Mouse (Mus musculus) hindbrain, embryonic 16.5 days (tissue): ENCODE results near the gene Oxct2a. TPM values are rescaled to one million over a fixed set of nuclear protein-coding genes. Genes with fewer than 3 reads are reported as not detected.
"Not testable (repeated sequence)": the region's sequence is repeated elsewhere in the genome, so short reads cannot be mapped to it uniquely, and the experiment has no call there.

ENCODE experiments used
- ATAC-seq: fragments of 200-750 bp; cut with Nextera tagmentation; 2 replicates; pipeline ENCODE4 v1.8.0; 2017; ENCODE audit warnings: moderate TSS enrichment, moderate library complexity
- H3K27ac ChIP-seq: fragments of 300-500 bp; sonication (generic); 2 replicates; pipeline ENCODE4 v1.5.1; 2014; ENCODE audit warnings: low read depth, mild to moderate bottlenecking, control low read depth, low read length, moderate library complexity
- H3K27me3 ChIP-seq: fragments of 300-500 bp; sonication (generic); replicated peaks from 2 replicates; pipeline ENCODE4 v1.6.1; 2014; ENCODE audit warnings: low read length; ENCODE audit not compliant: control insufficient read depth, insufficient read depth
- H3K36me3 ChIP-seq: fragments of 300-500 bp; sonication (generic); 2 replicates; pipeline ENCODE4 v1.6.1; 2014; ENCODE audit warnings: mild to moderate bottlenecking, low read length, moderate library complexity, mixed read lengths; ENCODE audit not compliant: control insufficient read depth, insufficient read depth
- H3K4me1 ChIP-seq: fragments of 300-500 bp; sonication (generic); 2 replicates; pipeline ENCODE4 v1.6.1; 2014; ENCODE audit warnings: low read depth, low read length; ENCODE audit not compliant: control insufficient read depth, insufficient read depth
- H3K4me2 ChIP-seq: fragments of 300-500 bp; sonication (generic); 2 replicates; pipeline ENCODE4 v1.6.1; 2014; ENCODE audit warnings: mild to moderate bottlenecking, low read length, control low read depth, moderate library complexity
- H3K4me3 ChIP-seq: fragments of 300-500 bp; sonication (generic); 2 replicates; pipeline ENCODE4 v1.5.1; 2014; ENCODE audit warnings: mild to moderate bottlenecking, low read length, control low read depth, moderate library complexity
- H3K9ac ChIP-seq: fragments of 300-500 bp; sonication (generic); 2 replicates; pipeline ENCODE4 v1.6.1; 2014; ENCODE audit warnings: low read depth, mild to moderate bottlenecking, control low read depth, low read length, moderate library complexity
- H3K9me3 ChIP-seq: fragments of 300-500 bp; sonication (generic); 2 replicates; pipeline ENCODE4 v1.6.1; 2014; ENCODE audit warnings: mild to moderate bottlenecking, low read length, moderate library complexity; ENCODE audit not compliant: control insufficient read depth
- WGBS: fragments of 180-500 bp; shearing (Covaris S2); extraction: QIAGEN DNeasy Blood & Tissue Kit; methylation state at CpG from one replicate; pipeline ENCODE4 v1.1.7; 2014; 5-methylcytosine and 5-hydroxymethylcytosine counted together
- polyA plus RNA-seq: library from polyadenylated mRNA; unstranded; fragments of >200 nt; fragmentation: Nextera tagmentation; extraction: Ambion mirVana; gene quantifications from 2 replicates; pipeline ENCODE4 v1.2.1, GENCODE M21; 2015

Oxct2a gene
- polyA plus RNA-seq, 1 experiment from 2014 or later = 0.14 TPM

GRCm38 (mm10) chr4:123340232-123340631 is 16.8 kb upstream of the Oxct2a start:
- no peak for ATAC-seq
- no peaks in the 10 kb centered on the region for H3K9me3 ChIP-seq
- peaks cover 13% of the 10 kb centered on the region for H3K4me1 ChIP-seq
- peaks cover 30% of the 10 kb centered on the region for H3K27me3 ChIP-seq
- H3K27ac ChIP-seq = no peak overlapping the region
- 70% methylated on average over 5 of the region's 5 CpGs for WGBS
- H3K9ac ChIP-seq = no peak overlapping the region
- no peak overlapping the region for H3K4me2 ChIP-seq
- no peaks in the 10 kb centered on the region for H3K36me3 ChIP-seq
- no peak overlapping the region for H3K4me3 ChIP-seq

GRCm38 (mm10) chr4:123337693-123338092 is 14.3 kb upstream of the Oxct2a start:
- H3K27me3 ChIP-seq = peaks cover 16% of the 10 kb centered on the region
- peaks cover 6% of the 10 kb centered on the region for H3K4me1 ChIP-seq
- H3K9me3 ChIP-seq = no peaks in the 10 kb centered on the region
- H3K36me3 ChIP-seq = no peaks in the 10 kb centered on the region
- no peak overlapping the region for H3K9ac ChIP-seq
- H3K4me2 ChIP-seq = no peak overlapping the region
- H3K27ac ChIP-seq = no peak overlapping the region
- ATAC-seq = no peak
- WGBS = 69% methylated on average over 4 of the region's 4 CpGs
- H3K4me3 ChIP-seq = no peak overlapping the region

- Histone ChIP-seq H3K9ac (no peak overlapping the region), H3K27ac (no peak overlapping the region), H3K9me3 (no peaks in the 10 kb centered on the region), H3K4me1 (no peaks in the 10 kb centered on the region), H3K27me3 (no peaks in the 10 kb centered on the region; the same call in none of the 2 replicates), H3K36me3 (no peaks in the 10 kb centered on the region), H3K4me2 (no peak overlapping the region), H3K4me3 (no peak overlapping the region)
- ATAC-seq = no peak
- 68% methylated on average over 14 of the region's 14 CpGs for WGBS
These were observed 12.6 kb upstream of the Oxct2a start for GRCm38 (mm10) chr4:123335796-123336585.

GRCm38 (mm10) chr4:123335244-123335643 is 11.8 kb upstream of the Oxct2a start:
- not testable (repeated sequence) for H3K9me3 ChIP-seq, H3K9ac ChIP-seq, H3K4me1 ChIP-seq, H3K4me3 ChIP-seq, H3K27ac ChIP-seq, ATAC-seq, H3K27me3 ChIP-seq, H3K4me2 ChIP-seq, H3K36me3 ChIP-seq
- 69% methylated on average over 10 of the region's 10 CpGs for WGBS

- no peaks in the 10 kb centered on the region for H3K36me3 ChIP-seq
- no peak overlapping the region for H3K4me3 ChIP-seq
- no peaks in the 10 kb centered on the region for H3K9me3 ChIP-seq
- WGBS = 78% methylated on average over 3 of the region's 3 CpGs
- ATAC-seq = no peak
- no peak overlapping the region for H3K4me2 ChIP-seq
- H3K9ac ChIP-seq = no peak overlapping the region
- no peaks in the 10 kb centered on the region for H3K27me3 ChIP-seq
- no peaks in the 10 kb centered on the region for H3K4me1 ChIP-seq
- no peak overlapping the region for H3K27ac ChIP-seq
These were observed 10.7 kb upstream of the Oxct2a start for GRCm38 (mm10) chr4:123334177-123334576.

- H3K4me3 ChIP-seq = no peak overlapping the region
- H3K4me2 ChIP-seq = no peak overlapping the region
- H3K27ac ChIP-seq = no peak overlapping the region
- H3K9me3 ChIP-seq = no peaks in the 10 kb centered on the region
- no peak overlapping the region for H3K9ac ChIP-seq
- H3K36me3 ChIP-seq = no peaks in the 10 kb centered on the region
- no peaks in the 10 kb centered on the region for H3K4me1 ChIP-seq
- no peaks in the 10 kb centered on the region for H3K27me3 ChIP-seq
- ATAC-seq = no peak
- 92% methylated on average over 4 of the region's 4 CpGs for WGBS
These were observed 9.7 kb upstream of the Oxct2a start for GRCm38 (mm10) chr4:123333151-123333550.

GRCm38 (mm10) chr4:123331961-123332360 is 8.5 kb upstream of the Oxct2a start:
- ATAC-seq, H3K27ac ChIP-seq, H3K4me1 ChIP-seq, H3K27me3 ChIP-seq, H3K9ac ChIP-seq, H3K9me3 ChIP-seq, H3K36me3 ChIP-seq, H3K4me2 ChIP-seq, H3K4me3 ChIP-seq: not testable (repeated sequence)
- WGBS = 80% methylated on average over 1 of the region's 1 CpGs

GRCm38 (mm10) chr4:123331326-123331725 is 7.9 kb upstream of the Oxct2a start:
- no peak overlapping the region for H3K27ac ChIP-seq
- WGBS = 64% methylated on average over 5 of the region's 5 CpGs

GRCm38 (mm10) chr4:123328946-123329345 is 5.5 kb upstream of the Oxct2a start:
- H3K9ac ChIP-seq = no peak overlapping the region
- ATAC-seq = no peak
- no peak overlapping the region for H3K4me3 ChIP-seq
- no peak overlapping the region for H3K27ac ChIP-seq
- no peaks in the 10 kb centered on the region for H3K27me3 ChIP-seq
- H3K4me1 ChIP-seq = no peaks in the 10 kb centered on the region
- H3K36me3 ChIP-seq = no peaks in the 10 kb centered on the region
- 65% methylated on average over 6 of the region's 6 CpGs for WGBS
- no peak overlapping the region for H3K4me2 ChIP-seq
- no peaks in the 10 kb centered on the region for H3K9me3 ChIP-seq

More at GRCm38 (mm10) chr4:123331326-123331725, 7.9 kb upstream of the Oxct2a start:
- H3K9ac ChIP-seq = no peak overlapping the region
- H3K4me2 ChIP-seq = no peak overlapping the region
- H3K9me3 ChIP-seq = no peaks in the 10 kb centered on the region
- no peak overlapping the region for H3K4me3 ChIP-seq
- no peaks in the 10 kb centered on the region for H3K36me3 ChIP-seq
- no peaks in the 10 kb centered on the region for H3K4me1 ChIP-seq
- no peaks in the 10 kb centered on the region for H3K27me3 ChIP-seq
- ATAC-seq = no peak
